Comparison of ENCODE assay signal across 18 mouse cellular contexts in genomic region chr11:76504058-76504457, GRCm38 (mm10).
DNase-seq lines count a peak whose midpoint lies in the region; TF ChIP-seq lines count a peak whose summit lies in the region.
"Had no signal": no experiment of that assay in that cellular context is flagged by ENCODE, and none has a peak within 500 bp of the region (broad histone marks: within the 10 kb centered on the region; RNA-seq: fewer than 3 reads in every experiment).

No protein-coding gene starts in this region.

- WGBS in heart, embryonic 10.5 days, result 38% methylated on average over 5 of the region's 5 CpGs
- WGBS in thymus, adult 2 months, result 41% methylated on average over 5 of the region's 5 CpGs

- no peak for DNase-seq in heart, embryonic 10.5 days (ENCODE audit: low spot score)
- no peak for DNase-seq in heart, postnatal 36 days
- no peak for DNase-seq in layer of hippocampus, adult 2 months (ENCODE audit: low spot score in 2 of 2)
- DNase-seq in layer of hippocampus, adult 8-10 months (ENCODE audit: low spot score in 2 of 2), result no peak
- peak; percentile 19 for DNase-seq in thymus, adult 2 months
- DNase-seq in thymus, postnatal 25 days, result no peak
- DNase-seq in lung, postnatal 36 days, result no peak
- DNase-seq: adrenal gland, postnatal 14 days; cerebellum, adult 9-11 months; gastrocnemius, postnatal 10 days; heart, postnatal 4 days; kidney, postnatal 4 days; right cerebral cortex, postnatal 14 days had no signal

- no peaks in the 10 kb centered on the region for H3K9me3 ChIP-seq in heart, embryonic 10.5 days
- H3K9me3 ChIP-seq: forebrain, embryonic 13.5 days; G1E; kidney, embryonic 15.5 days; stomach, embryonic 15.5 days had no signal

- intact Hi-C loops in heart, postnatal 36 days (cut with DNase I), result no loop called here

- H3K36me3 ChIP-seq in heart, embryonic 10.5 days, result 0 out of 2 replicates have a peak, but pooled peaks cover 3% of the 10 kb centered on the region
- H3K36me3 ChIP-seq in thymus, adult 2 months (ENCODE audit: control insufficient read depth, insufficient read depth, low read length), result no peaks in the 10 kb centered on the region
- H3K36me3 ChIP-seq: G1E; stomach, embryonic 15.5 days had no signal

- no peak for TF ChIP-seq POLR2A in thymus, adult 2 months (IDR thresholded peaks at IDR 0.05; ENCODE audit: control insufficient read depth, extremely low read depth, insufficient read depth, low read length, poor library complexity)

- TF ChIP-seq CTCF in layer of hippocampus, adult 2 months (conservative IDR thresholded peaks at IDR 0.05), result 0 out of 2 replicates have a peak, but pooled peaks have one; percentile 15
- 0 out of 2 replicates have a peak, but pooled peaks have one; percentile 25 for TF ChIP-seq CTCF in thymus, adult 2 months (IDR thresholded peaks at IDR 0.05; ENCODE audit: borderline replicate concordance, control insufficient read depth, extremely low read depth, insufficient read depth, low read length, poor library complexity)

- H3K4me1 ChIP-seq in heart, embryonic 10.5 days, result peaks cover 39% of the 10 kb centered on the region
- H3K4me1 ChIP-seq in thymus, adult 2 months (replicated peaks; ENCODE audit: control insufficient read depth, insufficient read depth, low read length), result peaks cover 19% of the 10 kb centered on the region
- H3K4me1 ChIP-seq: stomach, embryonic 15.5 days had no signal

- no peaks in the 10 kb centered on the region for H3K27me3 ChIP-seq in heart, embryonic 10.5 days (ENCODE audit: insufficient read depth, poor library complexity, severe bottlenecking)
- H3K27me3 ChIP-seq in thymus, adult 2 months (ENCODE audit: control insufficient read depth, insufficient read depth, low read length), result no peaks in the 10 kb centered on the region
- H3K27me3 ChIP-seq: forebrain, embryonic 13.5 days; kidney, embryonic 15.5 days; stomach, embryonic 15.5 days had no signal

- H3K4me3 ChIP-seq in heart, embryonic 10.5 days, result no peak overlapping the region
- peak overlapping the region; percentile 61 for H3K4me3 ChIP-seq in layer of hippocampus, adult 2 months
- H3K4me3 ChIP-seq in thymus, adult 2 months (ENCODE audit: control insufficient read depth, insufficient read depth, low read length), result no peak overlapping the region
- H3K4me3 ChIP-seq: forebrain, embryonic 13.5 days; kidney, embryonic 15.5 days; stomach, embryonic 15.5 days had no signal

- 0 out of 2 replicates have a peak overlapping the region, but pooled peaks have one; percentile 42 for H3K27ac ChIP-seq in heart, embryonic 10.5 days
- peak overlapping the region; percentile 40; the same call in 1 of the 2 replicates for H3K27ac ChIP-seq in layer of hippocampus, adult 2 months
- no peak overlapping the region for H3K27ac ChIP-seq in thymus, adult 2 months (ENCODE audit: control insufficient read depth, insufficient read depth, low read length)
- H3K27ac ChIP-seq: forebrain, embryonic 13.5 days; kidney, embryonic 15.5 days; liver, embryonic 14.5 days; stomach, embryonic 15.5 days had no signal
